Mouse (Mus musculus) left cerebral cortex, postnatal 10 days (tissue): ENCODE measurements around the gene Mtus2. TPM values are rescaled to one million over a fixed set of nuclear protein-coding genes. Genes with fewer than 3 reads are reported as not detected.
A peak's percentile ranks its signal among the peaks of the same experiment; 100 is the strongest.

ENCODE experiments used
- DNase-seq, 2 experiments: peaks; one replicate each; pipeline ENCODE4 v3.0.0; 2021 to 2022; ENCODE audit warnings: low spot score in 2 of 2, mixed read lengths in 1 of 2; ENCODE audit errors: extremely low spot score in 1 of 2
- intact Hi-C: fragments of 180-260 bp; cut with DNase I; formaldehyde crosslinking; loops from one replicate; pipeline ENCODE4 v1.15.1; 2025
- total RNA-seq, 2 experiments: library from RNA; stranded (reverse); gene quantifications; 2 replicates each; pipeline ENCODE4 v1.2.3; 2021

Mtus2 gene
- total RNA-seq, 2 experiments from 2014 or later: 43.2 to 44.3 TPM

GRCm38 (mm10) chr5:148084766-148085165, 127.6 kb downstream of the Mtus2 start:
- intact Hi-C loops: loop anchor here (10.0 kb wide), 1 partner anchor 150 kb away; no protein-coding TSS in a partner anchor
- DNase-seq: no peak

GRCm38 (mm10) chr5:148087796-148088195, 130.7 kb downstream of the Mtus2 start:
- DNase-seq: no peak
- intact Hi-C loops: loop anchor here (10.0 kb wide), 1 partner anchor 147 kb away; no protein-coding TSS in a partner anchor

GRCm38 (mm10) chr5:148090191-148090821, 133.2 kb downstream of the Mtus2 start:
- peak in 1 of 2 experiments; percentile 27 for DNase-seq
- intact Hi-C loops: no loop called here

GRCm38 (mm10) chr5:148094640-148095039, 137.5 kb downstream of the Mtus2 start:
- intact Hi-C loops: no loop called here
- no peak for DNase-seq

- intact Hi-C loops: no loop called here
Observed at GRCm38 (mm10) chr5:148099356-148099755, 142.2 kb downstream of the Mtus2 start.

GRCm38 (mm10) chr5:148107324-148107723, 150.2 kb downstream of the Mtus2 start:
- DNase-seq: no peak
- intact Hi-C loops: no loop called here

More at GRCm38 (mm10) chr5:148099356-148099755, 142.2 kb downstream of the Mtus2 start:
- DNase-seq: no peak

- no peak for DNase-seq
- intact Hi-C loops: no loop called here
Observed at GRCm38 (mm10) chr5:148107890-148108289, 150.8 kb downstream of the Mtus2 start.

- intact Hi-C loops: no loop called here
- DNase-seq: no peak
Observed at GRCm38 (mm10) chr5:148108314-148108713, 151.2 kb downstream of the Mtus2 start.

- DNase-seq: no peak
- intact Hi-C loops: no loop called here
Observed at GRCm38 (mm10) chr5:148115207-148115817, 158.2 kb downstream of the Mtus2 start.

- DNase-seq: no peak
- intact Hi-C loops: no loop called here
Observed at GRCm38 (mm10) chr5:148124354-148124753, 167.2 kb downstream of the Mtus2 start.

- DNase-seq: peak; percentile 45 to 66
- intact Hi-C loops: no loop called here
Observed at GRCm38 (mm10) chr5:148130691-148131457, 173.8 kb downstream of the Mtus2 start.

- intact Hi-C loops: no loop called here
- DNase-seq: no peak
Observed at GRCm38 (mm10) chr5:148131458-148132131, 174.5 kb downstream of the Mtus2 start.

GRCm38 (mm10) chr5:148133448-148134060, 176.4 kb downstream of the Mtus2 start:
- intact Hi-C loops: no loop called here
- no peak for DNase-seq

- DNase-seq: no peak
- intact Hi-C loops: no loop called here
Observed at GRCm38 (mm10) chr5:148141662-148142061, 184.5 kb downstream of the Mtus2 start.

- peak; percentile 33 to 48 for DNase-seq
Observed at GRCm38 (mm10) chr5:148146200-148146823, 189.2 kb downstream of the Mtus2 start.

GRCm38 (mm10) chr5:148151894-148152599, 194.9 kb downstream of the Mtus2 start:
- intact Hi-C loops: no loop called here
- no peak for DNase-seq

More at GRCm38 (mm10) chr5:148146200-148146823, 189.2 kb downstream of the Mtus2 start:
- intact Hi-C loops: no loop called here

GRCm38 (mm10) chr5:148152600-148153402, 195.7 kb downstream of the Mtus2 start:
- intact Hi-C loops: no loop called here
- no peak for DNase-seq
